Mouse (Mus musculus) mammary gland, adult 2 months (tissue): ENCODE results near the gene Olfr10. TPM values are rescaled to one million over a fixed set of nuclear protein-coding genes. Genes with fewer than 3 reads are reported as not detected.

Experiments used
- polyA plus RNA-seq: library from polyadenylated mRNA; depleted of rRNA; stranded (reverse); fragments of >200 nt; gene quantifications from 2 replicates; pipeline ENCODE4 v1.2.3, GENCODE M21; 2012; ENCODE audit warnings: low replicate concordance; rRNA removed

Gene Olfr10
- polyA plus RNA-seq = not detected in 2 replicates

GRCm38 (mm10) chr11:49304441-49304840 lies at the start of gene Olfr10:
Olfr10 (plus strand) TSS chr11:49304741.

GRCm38 (mm10) chr11:49278222-49278621 lies 26.3 kb upstream of the Olfr10 start, which contains the start of gene Olfr1393:
Olfr1393 (plus strand) TSS chr11:49278304.

GRCm38 (mm10) chr11:49284982-49285381 lies 19.6 kb upstream of the Olfr10 start, which contains the start of gene Olfr1392:
Olfr1392 (plus strand) TSS chr11:49285282.

GRCm38 (mm10) chr11:49322442-49322841 lies 17.9 kb downstream of the Olfr10 start, which contains the start of gene Olfr1391:
Olfr1391 (plus strand) TSS chr11:49322742.

GRCm38 (mm10) chr11:49334888-49335287 lies 30.3 kb downstream of the Olfr10 start, which contains the start of gene Olfr1390:
Olfr1390 (plus strand) TSS chr11:49335188.

Other genes starting within 250 kb of the Olfr10 start
- 10.1 and 32.6 TPM in 2 replicates for gene Tgtp2, start 240.5 kb upstream of the Olfr10 start, polyA plus RNA-seq
- gene Ifi47, start 228.2 kb upstream of the Olfr10 start, polyA plus RNA-seq = 15.1 and 19.8 TPM in 2 replicates
- 0.97 and 2.1 TPM in 2 replicates for gene Olfr1396, start 189.9 kb upstream of the Olfr10 start, polyA plus RNA-seq
- gene Olfr1395, start 162.5 kb upstream of the Olfr10 start, polyA plus RNA-seq = not detected in 2 replicates
- gene Olfr1394, start 150.4 kb upstream of the Olfr10 start, polyA plus RNA-seq = not detected in 2 replicates
- 35.1 and 63.1 TPM in 2 replicates for gene Btnl9, start 117.6 kb upstream of the Olfr10 start, polyA plus RNA-seq
- gene Zfp62, start 101.4 kb upstream of the Olfr10 start, polyA plus RNA-seq = 2.8 and 3.1 TPM in 2 replicates
- gene Mgat1, start 60.5 kb upstream of the Olfr10 start, polyA plus RNA-seq = 152 and 226 TPM in 2 replicates
- 0.13 and 0.14 TPM in 2 replicates for gene Olfr1393, start 26.4 kb upstream of the Olfr10 start, polyA plus RNA-seq
- gene Olfr1392, start 19.5 kb upstream of the Olfr10 start, polyA plus RNA-seq = 0.04 TPM in 1 of 2 replicates, not detected in the other
- gene Olfr1391, start 18.0 kb downstream of the Olfr10 start, polyA plus RNA-seq = not detected in 2 replicates
- gene Olfr1390, start 30.4 kb downstream of the Olfr10 start, polyA plus RNA-seq = not detected in 2 replicates
- not detected in 2 replicates for gene Olfr1389, start 118.3 kb downstream of the Olfr10 start, polyA plus RNA-seq
- 0.06 and 0.53 TPM in 2 replicates for gene Olfr1388, start 131.9 kb downstream of the Olfr10 start, polyA plus RNA-seq
- not detected in 2 replicates for gene Olfr1387, start 150.6 kb downstream of the Olfr10 start, polyA plus RNA-seq
- gene Olfr1386, start 160.3 kb downstream of the Olfr10 start, polyA plus RNA-seq = not detected in 2 replicates
- not detected in 2 replicates for gene Olfr1385, start 184.3 kb downstream of the Olfr10 start, polyA plus RNA-seq
- gene Olfr1384, start 202.0 kb downstream of the Olfr10 start, polyA plus RNA-seq = not detected in 2 replicates
- gene Olfr1383, start 214.9 kb downstream of the Olfr10 start, polyA plus RNA-seq = not detected in 2 replicates
- gene Olfr1382, start 223.5 kb downstream of the Olfr10 start, polyA plus RNA-seq = not detected in 2 replicates
- gene Olfr1381, start 238.7 kb downstream of the Olfr10 start, polyA plus RNA-seq = not detected in 2 replicates